Mouse (Mus musculus): ENCODE measurements around the gene Prss37. TPM values are rescaled to one million over a fixed set of nuclear protein-coding genes. Genes with fewer than 3 reads are reported as not detected.
A peak's percentile ranks its signal among the peaks of the same experiment; 100 is the strongest.

Gene Prss37
- total RNA-seq (2021) = not detected

GRCm38 (mm10) chr6:40519408-40519807, at the start of gene Prss37:
TSS of gene Prss37 (minus strand) at chr6:40519508.
- no peak for DNase-seq
- intact Hi-C loops (cut with DNase I) = no loop called here

- no peak for DNase-seq
- intact Hi-C loops (cut with DNase I) = no loop called here
These were observed 35.6 kb upstream of the Prss37 start, which contains the start of gene Olfr461 for GRCm38 (mm10) chr6:40554950-40555349. TSS of gene Olfr461 (minus strand) at chr6:40555050.

- intact Hi-C loops (cut with DNase I) = no loop called here
- DNase-seq = no peak
These were observed 25.4 kb upstream of the Prss37 start for GRCm38 (mm10) chr6:40544690-40545089.

DNA sequence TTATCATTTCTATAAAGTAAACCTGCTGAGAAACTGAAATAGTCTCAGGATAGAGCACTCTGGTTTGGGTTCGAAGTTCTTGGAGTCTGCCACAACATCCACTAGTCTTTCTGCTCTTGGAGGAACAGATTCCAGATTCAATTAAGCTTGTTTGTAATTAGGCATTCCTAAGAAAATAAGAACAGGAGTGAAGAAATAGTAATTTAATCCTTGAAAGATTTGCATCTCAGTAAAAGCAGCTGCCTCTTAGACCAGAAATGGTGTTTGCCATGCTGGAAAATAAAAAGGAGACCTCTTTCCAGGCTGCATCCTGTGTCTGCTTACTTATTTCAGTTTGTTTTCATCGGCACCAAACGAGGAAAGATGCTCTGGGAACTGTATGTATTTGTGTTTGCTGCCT, 26.1 kb downstream of the Prss37 start, which contains the start of gene Tas2r108:
TSS of gene Tas2r108 (plus strand) at position 301 of the 400 bp plus-strand sequence.
- no peak for DNase-seq
- intact Hi-C loops (cut with DNase I) = no loop called here

- intact Hi-C loops (cut with DNase I) = no loop called here
These were observed 28.4 kb downstream of the Prss37 start, which contains the start of gene Tas2r137 for GRCm38 (mm10) chr6:40490933-40491332. TSS of gene Tas2r137 (plus strand) at chr6:40491233.

DNA sequence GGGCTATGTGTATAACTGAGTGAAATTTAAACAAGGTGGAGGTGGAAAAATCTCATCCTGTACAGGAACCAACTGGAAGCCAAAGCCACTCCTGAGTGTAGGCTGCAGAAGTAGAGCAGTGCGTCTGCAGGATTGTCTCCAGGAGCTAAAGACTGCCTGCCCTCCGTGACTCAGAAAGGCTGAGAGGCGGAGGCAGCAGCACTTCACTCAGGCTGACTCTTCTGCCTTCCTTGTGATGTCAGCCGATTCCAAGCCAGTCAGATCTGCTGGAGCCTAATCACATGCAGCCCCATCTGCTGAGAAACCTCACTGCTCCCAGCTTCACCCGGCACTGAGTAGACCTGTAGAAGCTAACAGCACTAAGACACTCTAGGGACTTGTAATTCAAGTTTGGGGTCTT, 37.0 kb downstream of the Prss37 start:
- intact Hi-C loops (cut with DNase I) = no loop called here

More at GRCm38 (mm10) chr6:40490933-40491332, 28.4 kb downstream of the Prss37 start, which contains the start of gene Tas2r137:
- DNase-seq = no peak

DNA sequence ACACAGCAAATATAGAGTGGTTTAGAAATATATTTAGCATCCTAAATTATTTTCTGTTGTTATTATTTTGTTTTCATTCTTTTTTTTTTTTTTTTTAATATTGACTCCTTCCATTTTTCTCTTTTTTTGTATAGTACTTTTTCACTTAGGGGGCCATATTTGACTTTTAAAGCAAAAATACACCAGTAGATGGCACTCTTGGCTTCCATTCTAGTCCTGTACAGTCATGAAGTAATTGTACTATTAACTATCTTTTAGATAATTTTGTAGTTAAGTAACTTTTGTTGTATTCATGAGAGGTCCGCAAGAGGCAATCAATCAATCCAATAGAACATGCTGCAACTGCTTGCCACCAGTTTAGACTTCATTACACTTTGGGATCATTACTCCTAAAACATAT, 39.6 kb downstream of the Prss37 start:
- intact Hi-C loops (cut with DNase I) = loop anchor here (5.0 kb wide), 1 partner anchor 208 kb away; no protein-coding TSS in a partner anchor
- DNase-seq = no peak

More for the DNA sequence above, 37.0 kb downstream of the Prss37 start:
- DNase-seq = no peak

DNA sequence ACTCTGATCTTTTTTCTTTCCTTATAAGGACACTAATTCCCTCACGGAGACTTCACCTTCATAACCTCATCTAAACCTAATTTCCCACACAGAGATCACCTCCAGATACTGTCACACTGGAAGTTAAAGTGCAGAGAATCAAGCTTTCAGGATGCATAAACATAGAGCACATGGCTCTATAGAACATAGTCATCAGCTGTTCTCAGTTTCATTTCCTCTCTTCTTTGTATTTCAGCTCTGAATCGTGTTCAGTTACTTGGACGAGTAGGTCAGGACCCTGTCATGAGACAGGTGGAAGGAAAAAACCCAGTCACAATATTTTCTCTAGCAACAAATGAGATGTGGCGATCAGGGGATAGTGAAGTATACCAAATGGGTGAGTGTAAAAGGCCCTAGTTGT, 43.2 kb downstream of the Prss37 start:
- intact Hi-C loops (cut with DNase I) = loop anchor here (5.0 kb wide), 1 partner anchor 211 kb away; no protein-coding TSS in a partner anchor
- DNase-seq = no peak

DNA sequence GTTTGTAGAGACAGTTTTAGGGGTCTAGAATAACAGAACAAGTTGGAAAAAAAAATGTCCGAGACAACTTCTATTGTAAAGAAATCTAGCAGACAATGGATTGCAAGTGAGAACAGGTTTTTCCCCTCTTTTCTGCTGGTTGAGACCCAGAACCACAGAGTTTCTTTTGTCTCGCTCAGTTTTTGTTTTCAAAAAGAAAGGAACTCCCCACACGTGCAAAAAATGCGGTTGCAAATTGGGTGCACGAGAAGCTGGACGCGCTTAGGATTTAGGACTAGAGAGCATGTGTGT, 47.6 kb downstream of the Prss37 start:
- DNase-seq = no peak
- intact Hi-C loops (cut with DNase I) = no loop called here

DNA sequence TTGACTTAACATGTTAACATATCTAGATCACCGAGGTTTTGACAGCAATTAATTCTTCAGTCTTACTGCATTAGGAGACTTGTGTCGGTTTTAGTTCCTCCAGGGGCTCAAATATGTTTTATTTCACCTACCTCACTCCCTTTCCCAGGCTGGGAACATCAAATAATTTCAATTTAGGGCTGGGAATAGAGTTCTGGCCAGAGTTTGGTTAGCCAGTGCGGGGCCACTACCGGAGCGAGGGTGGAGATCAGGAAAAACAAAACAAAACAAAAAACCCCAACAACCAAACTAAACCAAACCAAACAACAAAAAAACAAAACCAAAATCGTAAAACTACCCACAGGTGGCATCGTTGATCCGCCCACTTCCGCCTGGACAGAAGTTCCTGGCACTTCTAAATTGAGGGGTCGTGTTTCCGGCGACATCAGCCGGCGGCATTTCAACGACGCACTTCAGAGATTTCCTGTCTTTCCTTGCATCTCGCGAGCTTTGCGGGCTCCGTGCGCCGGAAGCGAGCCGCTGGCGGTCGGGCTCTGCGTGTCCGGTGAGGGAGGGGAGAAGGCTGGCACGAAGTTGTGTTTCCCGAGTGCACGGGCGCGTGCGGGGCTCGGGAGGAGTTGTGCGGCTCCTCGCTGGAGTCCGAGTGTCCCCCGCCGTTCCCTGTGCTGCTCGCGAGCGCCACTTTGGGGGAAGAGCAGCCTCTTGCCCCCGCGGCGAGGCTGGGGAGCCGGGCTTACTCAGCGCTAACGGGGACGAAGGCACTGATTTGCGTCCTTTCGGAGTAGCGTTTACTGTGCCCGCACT, 48.2 kb downstream of the Prss37 start, which contains the start of gene Ssbp1:
TSS of gene Ssbp1 (plus strand) at position 437 of the 804 bp plus-strand sequence.
- DNase-seq = peak; percentile 92
- intact Hi-C loops (cut with DNase I) = no loop called here

- DNase-seq = no peak
- intact Hi-C loops (cut with DNase I) = no loop called here
These were observed 53.6 kb downstream of the Prss37 start for GRCm38 (mm10) chr6:40465710-40466109.

Other genes starting within 250 kb of the Prss37 start
- 10 to 100 TPM; 65.5 to 72.8 TPM for gene Agk, start 194.3 kb downstream of the Prss37 start, total RNA-seq (2021)
- gene E330009J07Rik, start 83.4 kb downstream of the Prss37 start, total RNA-seq (2021) = 10 to 100 TPM; 26.5 to 27.7 TPM
- gene Wee2, start 80.4 kb downstream of the Prss37 start, total RNA-seq (2021) = not detected
- gene Ssbp1, start 48.2 kb downstream of the Prss37 start, total RNA-seq (2021) = 10 to 100 TPM; 38.1 to 38.2 TPM
- gene Tas2r137, start 28.3 kb downstream of the Prss37 start, total RNA-seq (2021) = under 1 TPM; 0.34 to 0.36 TPM
- gene Tas2r108, start 26.0 kb downstream of the Prss37 start, total RNA-seq (2021) = not detected
- not detected for gene Olfr461, start 35.5 kb upstream of the Prss37 start, total RNA-seq (2021)
- not detected for gene Olfr460, start 50.0 kb upstream of the Prss37 start, total RNA-seq (2021)
- under 1 TPM; 0.44 to 0.50 TPM for gene Clec5a, start 66.3 kb upstream of the Prss37 start, total RNA-seq (2021)
- gene Tas2r138, start 93.8 kb upstream of the Prss37 start, total RNA-seq (2021) = not detected
- gene Mgam, start 109.3 kb upstream of the Prss37 start, total RNA-seq (2021) = under 1 TPM; 0.18 to 0.28 TPM